Mouse (Mus musculus) embryonic facial prominence, embryonic 15.5 days (tissue): ENCODE measurements around the gene Sypl2. TPM values are rescaled to one million over a fixed set of nuclear protein-coding genes. Genes with fewer than 3 reads are reported as not detected.

ENCODE experiments used
- ATAC-seq: fragments of 200-750 bp; cut with Nextera tagmentation; 2 replicates; pipeline ENCODE4 v1.8.0; 2017; ENCODE audit warnings: low read depth, moderate TSS enrichment; ENCODE audit not compliant: insufficient number of reproducible peaks, low FRiP score, low TSS enrichment
- H3K27ac ChIP-seq: fragments of 300-500 bp; sonication (generic); replicated peaks from 2 replicates; pipeline ENCODE4 v1.5.1; 2015; ENCODE audit warnings: mild to moderate bottlenecking, inconsistent platforms
- H3K27me3 ChIP-seq: fragments of 300-500 bp; sonication (generic); 2 replicates; pipeline ENCODE4 v1.6.1; 2015; ENCODE audit warnings: inconsistent platforms
- H3K36me3 ChIP-seq: fragments of 300-500 bp; sonication (generic); 2 replicates; pipeline ENCODE4 v1.6.1; 2015; ENCODE audit warnings: mild to moderate bottlenecking, inconsistent platforms
- H3K4me1 ChIP-seq: fragments of 300-500 bp; sonication (generic); 2 replicates; pipeline ENCODE4 v1.6.1; 2015; ENCODE audit warnings: inconsistent platforms
- H3K4me2 ChIP-seq: fragments of 300-500 bp; sonication (generic); replicated peaks from 2 replicates; pipeline ENCODE4 v1.6.1; 2015; ENCODE audit warnings: mild to moderate bottlenecking, inconsistent platforms
- H3K4me3 ChIP-seq: fragments of 300-500 bp; sonication (generic); replicated peaks from 2 replicates; pipeline ENCODE4 v1.5.1; 2015; ENCODE audit warnings: mild to moderate bottlenecking, inconsistent platforms
- H3K9ac ChIP-seq: fragments of 300-500 bp; sonication (generic); 2 replicates; pipeline ENCODE4 v1.6.1; 2015; ENCODE audit warnings: inconsistent platforms
- H3K9me3 ChIP-seq: fragments of 300-500 bp; sonication (generic); replicated peaks from 2 replicates; pipeline ENCODE4 v1.6.1; 2016; ENCODE audit warnings: inconsistent platforms
- WGBS: fragments of 180-500 bp; shearing (Covaris S2); methylation state at CpG from one replicate; pipeline ENCODE4 v1.1.7; 2015; 5-methylcytosine and 5-hydroxymethylcytosine counted together
- polyA plus RNA-seq: library from polyadenylated mRNA; unstranded; fragments of >200 nt; fragmentation: Nextera tagmentation; extraction: Ambion mirVana; gene quantifications from 2 replicates; pipeline ENCODE4 v1.2.1, GENCODE M21; 2015

Gene Sypl2
- polyA plus RNA-seq, 1 experiment from 2014 or later: 2.7 TPM

DNA sequence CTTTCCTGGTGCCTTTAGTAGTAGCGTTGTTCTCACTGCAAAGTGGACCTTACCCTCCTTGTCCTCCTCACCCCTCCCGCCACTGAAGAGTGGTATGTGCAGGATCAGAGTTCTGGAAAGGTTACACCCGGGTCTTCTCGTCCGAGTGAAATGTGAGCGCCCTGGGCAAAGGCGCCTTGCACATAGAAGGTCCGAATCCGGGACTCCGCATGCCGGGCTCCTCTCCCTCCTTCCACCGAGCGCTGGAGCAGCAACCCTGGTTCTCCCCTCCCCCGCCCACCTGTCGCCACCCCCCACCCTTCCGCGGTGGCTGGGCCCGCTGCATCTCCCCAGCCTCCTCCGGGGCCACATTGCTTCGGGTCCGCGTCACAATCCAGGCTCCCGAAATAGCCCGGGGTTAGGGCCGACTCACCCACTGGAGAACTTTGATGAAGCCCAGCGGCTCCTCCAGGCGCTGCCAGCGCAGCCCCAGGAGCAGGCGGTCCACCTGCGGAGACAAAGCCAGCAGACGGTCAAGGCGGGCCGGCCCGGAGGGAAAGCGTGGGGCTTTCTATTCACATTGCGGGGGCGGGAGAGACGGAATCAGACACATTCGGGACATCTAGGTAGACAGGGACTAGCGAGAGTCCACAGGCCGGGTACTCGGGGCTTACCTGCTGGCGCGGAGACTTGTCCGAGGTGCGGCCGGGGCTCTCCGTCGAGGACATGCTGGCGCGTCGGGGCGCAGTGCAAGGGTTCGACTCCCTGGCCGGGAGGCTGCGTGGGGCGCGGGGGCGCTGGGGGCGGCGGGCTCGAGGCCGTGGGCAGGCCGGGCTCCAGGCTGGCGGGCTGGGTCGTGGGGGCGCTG, 514 bp downstream of the Sypl2 start:
- WGBS: 2% methylated on average over 63 of the region's 67 CpGs
- Histone ChIP-seq H3K36me3 (no peaks in the 10 kb centered on the region), H3K9me3 (no peaks in the 10 kb centered on the region), H3K4me3 (peak overlapping the region; percentile 52), H3K4me1 (peaks cover 18% of the 10 kb centered on the region), H3K4me2 (peak overlapping the region; percentile 78), H3K27me3 (peaks cover 45% of the 10 kb centered on the region), H3K9ac (peak overlapping the region; percentile 31; the same call in 1 of the 2 replicates), H3K27ac (no peak overlapping the region)
- peak; percentile 60; the same call in 1 of the 2 replicates for ATAC-seq

DNA sequence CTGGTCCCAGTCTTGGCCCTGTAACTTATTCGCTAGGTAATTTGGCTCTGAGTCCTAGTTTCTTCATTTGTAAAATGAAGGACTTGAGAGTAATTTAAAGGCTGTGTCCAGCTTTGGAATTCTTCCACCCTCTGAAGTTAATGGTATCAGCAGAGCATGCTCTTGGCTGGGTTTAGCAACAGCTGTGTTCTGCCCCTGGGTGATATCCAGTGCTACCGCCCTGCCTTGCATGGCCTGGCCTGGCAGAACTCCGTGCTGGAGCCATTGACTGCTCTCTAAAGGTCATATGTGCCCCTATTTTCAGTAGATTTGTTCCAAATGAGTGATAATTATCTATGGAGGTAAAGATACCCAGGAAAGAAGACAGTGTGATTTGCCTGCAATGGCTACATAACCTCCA, 5.8 kb downstream of the Sypl2 start:
- no peaks in the 10 kb centered on the region for H3K9me3 ChIP-seq
- H3K4me1 ChIP-seq: peaks cover under 1% of the 10 kb centered on the region; the same call in 1 of the 2 replicates

DNA sequence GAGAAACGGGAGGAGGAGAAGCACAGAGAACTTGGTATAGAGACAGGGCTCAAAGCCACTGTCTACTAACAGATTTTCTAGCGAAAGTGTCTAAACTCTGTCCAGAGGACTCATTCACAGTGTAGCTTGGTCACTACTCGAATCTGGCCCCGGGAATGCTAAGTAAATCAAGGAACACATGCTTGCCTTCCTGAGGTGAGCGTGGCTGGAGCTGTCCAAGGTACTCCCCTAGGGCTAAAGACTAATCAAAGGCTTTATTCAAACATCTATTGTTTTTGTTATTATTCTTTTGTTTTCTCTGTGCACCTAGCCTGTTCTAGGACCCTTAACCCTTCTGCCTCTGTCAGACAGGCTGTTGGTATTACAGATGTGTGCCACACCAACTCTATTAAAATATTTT, 11.7 kb downstream of the Sypl2 start:
- WGBS: 13% methylated on average over 5 of the region's 5 CpGs
- no peaks in the 10 kb centered on the region for H3K9me3 ChIP-seq
- H3K27ac ChIP-seq: no peak overlapping the region
- H3K27me3 ChIP-seq: no peaks in the 10 kb centered on the region
- ATAC-seq: no peak
- no peaks in the 10 kb centered on the region for H3K36me3 ChIP-seq
- H3K4me3 ChIP-seq: no peak overlapping the region
- peaks cover 3% of the 10 kb centered on the region; the same call in 1 of the 2 replicates for H3K4me1 ChIP-seq
- H3K4me2 ChIP-seq: no peak overlapping the region
- H3K9ac ChIP-seq: no peak overlapping the region

More for the DNA sequence above, 5.8 kb downstream of the Sypl2 start:
- WGBS: 79% methylated on average over 3 of the region's 3 CpGs
- Histone ChIP-seq H3K27ac (no peak overlapping the region), H3K4me3 (no peak overlapping the region), H3K9ac (no peak overlapping the region), H3K27me3 (peaks cover 30% of the 10 kb centered on the region), H3K36me3 (no peaks in the 10 kb centered on the region), H3K4me2 (no peak overlapping the region)
- ATAC-seq: no peak

DNA sequence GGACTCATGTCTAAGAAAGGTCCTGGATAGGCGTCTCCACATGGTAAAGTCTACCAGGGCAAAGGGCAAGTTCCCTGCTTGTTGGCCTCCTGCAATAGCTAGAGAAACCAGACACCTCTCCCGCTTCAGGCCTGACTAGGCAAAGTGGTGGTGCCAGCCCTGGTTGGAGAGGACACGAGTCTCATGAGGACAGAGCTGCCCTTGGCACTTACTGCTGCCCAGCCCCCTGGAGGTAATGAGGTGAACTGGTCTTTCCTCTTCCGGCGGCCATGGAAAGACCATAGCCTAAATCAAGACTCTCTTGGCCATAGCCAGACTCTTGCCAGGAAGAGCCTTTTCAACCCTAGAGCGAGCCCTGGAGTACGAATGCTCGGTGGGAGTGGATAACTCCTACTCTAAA, 14.0 kb downstream of the Sypl2 start:
- 73% methylated on average over 8 of the region's 8 CpGs for WGBS
- H3K9ac ChIP-seq: no peak overlapping the region
- H3K27ac ChIP-seq: no peak overlapping the region
- H3K27me3 ChIP-seq: no peaks in the 10 kb centered on the region
- no peak for ATAC-seq
- peaks cover 4% of the 10 kb centered on the region; the same call in 1 of the 2 replicates for H3K36me3 ChIP-seq
- H3K4me3 ChIP-seq: no peak overlapping the region
- H3K4me1 ChIP-seq: peaks cover 25% of the 10 kb centered on the region
- no peaks in the 10 kb centered on the region for H3K9me3 ChIP-seq
- H3K4me2 ChIP-seq: no peak overlapping the region

DNA sequence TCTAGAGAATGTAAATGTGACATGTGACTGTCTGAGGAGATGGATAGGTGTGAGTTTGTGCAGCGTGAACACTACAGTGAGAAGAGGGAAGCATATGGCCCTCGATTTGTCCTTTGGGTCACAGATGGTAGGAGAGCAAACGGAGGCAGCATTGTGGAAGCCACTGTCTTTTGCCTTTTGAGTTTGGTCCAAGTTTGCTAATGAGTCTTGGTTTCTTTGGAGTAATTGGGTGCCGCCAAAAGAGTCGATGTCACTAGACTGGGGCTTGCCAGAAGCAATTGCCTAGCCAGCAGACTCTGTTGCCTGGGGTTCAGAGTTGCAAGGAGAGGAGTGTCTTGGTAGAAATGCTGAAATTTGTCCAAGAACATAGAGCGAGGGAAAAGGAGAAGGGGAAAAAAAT, 14.6 kb downstream of the Sypl2 start:
- no peak overlapping the region for H3K4me2 ChIP-seq
- ATAC-seq: no peak

DNA sequence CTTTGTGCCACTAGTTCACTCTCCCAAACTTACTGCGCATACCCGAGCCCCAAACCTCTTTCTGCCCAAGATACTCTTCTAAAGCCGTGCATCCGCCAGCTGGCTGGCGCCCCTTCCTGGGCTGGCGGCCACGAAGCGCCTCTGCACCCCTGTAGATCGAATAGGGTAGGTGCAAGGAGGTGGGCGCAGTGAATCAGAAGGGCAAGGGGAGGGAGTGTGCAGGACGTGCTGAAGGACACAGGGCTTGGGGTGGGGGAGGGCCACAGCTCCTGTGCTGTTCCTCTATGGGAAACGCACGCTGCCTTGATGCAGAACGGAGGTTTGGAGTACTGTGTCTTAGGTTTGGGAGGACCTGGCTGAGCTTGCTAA, 15.7 kb downstream of the Sypl2 start, which contains the start of gene Atxn7l2:
Atxn7l2 (minus strand) TSS at position 164 of the 369 bp plus-strand sequence.
- WGBS: under 1% methylated on average over 14 of the region's 14 CpGs
- Histone ChIP-seq H3K4me3 (peak within 1 kb of the TSS; percentile 62), H3K27ac (peak within 1 kb of the TSS; percentile 93), H3K9ac (peak within 1 kb of the TSS; percentile 58), H3K27me3 (no peaks in the 10 kb centered on the region), H3K4me1 (peaks cover 35% of the 10 kb centered on the region), H3K9me3 (no peaks in the 10 kb centered on the region), H3K36me3 (peaks cover 17% of the 10 kb centered on the region), H3K4me2 (peak within 1 kb of the TSS; percentile 85)
- ATAC-seq: peak; percentile 70

More for the DNA sequence above, 14.6 kb downstream of the Sypl2 start:
- no peak overlapping the region for H3K4me3 ChIP-seq
- WGBS: 83% methylated on average over 6 of the region's 6 CpGs
- H3K9me3 ChIP-seq: no peaks in the 10 kb centered on the region
- H3K36me3 ChIP-seq: peaks cover 6% of the 10 kb centered on the region; the same call in 1 of the 2 replicates
- H3K27ac ChIP-seq: no peak overlapping the region
- no peaks in the 10 kb centered on the region for H3K27me3 ChIP-seq
- H3K4me1 ChIP-seq: peaks cover 30% of the 10 kb centered on the region
- H3K9ac ChIP-seq: no peak overlapping the region

DNA sequence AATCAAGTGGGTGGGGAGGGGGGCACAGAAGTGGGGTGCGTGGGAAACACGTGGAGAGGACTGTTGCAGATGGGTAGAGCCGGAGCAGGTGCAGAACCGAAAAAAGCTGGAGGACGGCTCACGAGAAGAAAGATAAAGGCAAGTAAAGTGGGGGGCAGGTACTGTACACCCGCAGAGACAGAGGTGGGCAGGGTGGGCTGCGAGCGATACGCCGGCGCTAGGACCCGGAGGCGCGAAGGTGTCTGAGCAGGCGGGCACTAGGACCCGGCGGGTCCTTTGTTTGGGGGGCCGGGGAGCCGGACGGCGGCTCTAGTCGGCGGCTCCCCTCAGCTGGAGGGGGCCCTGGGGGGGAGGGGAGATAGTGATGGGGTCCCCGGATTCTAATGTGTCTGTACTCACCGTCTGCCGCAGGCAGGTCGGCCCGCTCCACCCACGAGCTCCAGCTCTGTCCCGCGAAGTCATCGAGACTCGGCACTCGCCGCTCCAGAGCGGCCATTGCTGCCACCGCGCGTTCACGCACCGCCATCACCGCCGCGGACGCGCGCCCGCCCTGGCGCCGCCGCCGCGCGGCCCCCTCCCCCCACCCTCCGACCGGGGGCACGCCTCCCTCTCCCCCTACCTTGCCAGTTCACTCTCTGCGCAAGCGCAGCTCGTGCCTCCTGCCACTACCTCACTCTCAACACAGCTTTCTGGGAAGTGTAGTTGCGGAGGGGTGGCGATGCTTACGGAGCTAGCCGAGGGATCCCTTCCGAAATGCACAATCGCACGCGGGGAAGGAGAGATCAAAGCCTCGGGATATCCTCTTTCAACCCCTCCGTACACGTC, 16.3 kb downstream of the Sypl2 start:
- no peaks in the 10 kb centered on the region for H3K27me3 ChIP-seq
- H3K36me3 ChIP-seq: peaks cover 23% of the 10 kb centered on the region
- peaks cover 36% of the 10 kb centered on the region for H3K4me1 ChIP-seq
- peak overlapping the region; percentile 85 for H3K4me2 ChIP-seq
- ATAC-seq: peak; percentile 95
- peak overlapping the region; percentile 93 for H3K27ac ChIP-seq
- H3K9ac ChIP-seq: peak overlapping the region; percentile 58
- H3K9me3 ChIP-seq: no peaks in the 10 kb centered on the region
- peak overlapping the region; percentile 62 for H3K4me3 ChIP-seq
- under 1% methylated on average over 69 of the region's 72 CpGs for WGBS

DNA sequence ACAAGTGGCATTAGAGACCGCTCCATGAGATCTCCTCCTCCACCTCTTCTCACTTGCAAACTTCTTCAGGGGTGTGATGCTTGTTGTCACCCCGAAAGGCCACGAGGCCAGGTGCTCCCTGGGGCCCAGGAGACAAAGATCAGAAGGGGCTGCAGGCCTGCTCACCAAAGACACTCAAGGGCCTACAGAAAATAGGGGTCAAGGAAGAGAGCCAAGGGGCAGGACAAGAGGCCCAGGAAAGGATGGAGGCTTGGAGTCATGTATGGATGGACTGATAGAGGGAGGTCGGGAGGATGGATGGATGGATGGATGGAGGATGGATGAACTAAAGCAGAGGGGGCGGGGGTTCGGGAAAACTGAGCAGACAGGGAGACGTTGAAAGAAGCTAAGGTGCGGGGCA, 16.9 kb downstream of the Sypl2 start:
- H3K4me1 ChIP-seq: peaks cover 38% of the 10 kb centered on the region
- peaks cover 29% of the 10 kb centered on the region for H3K36me3 ChIP-seq
- ATAC-seq: no peak
- peak overlapping the region; percentile 93; the same call in 1 of the 2 replicates for H3K27ac ChIP-seq
- H3K9me3 ChIP-seq: no peaks in the 10 kb centered on the region
- peak overlapping the region; percentile 82 for H3K4me2 ChIP-seq
- H3K4me3 ChIP-seq: peak overlapping the region; percentile 62
- no peaks in the 10 kb centered on the region for H3K27me3 ChIP-seq
- WGBS: 6% methylated on average over 8 of the region's 8 CpGs
- H3K9ac ChIP-seq: peak overlapping the region; percentile 58

DNA sequence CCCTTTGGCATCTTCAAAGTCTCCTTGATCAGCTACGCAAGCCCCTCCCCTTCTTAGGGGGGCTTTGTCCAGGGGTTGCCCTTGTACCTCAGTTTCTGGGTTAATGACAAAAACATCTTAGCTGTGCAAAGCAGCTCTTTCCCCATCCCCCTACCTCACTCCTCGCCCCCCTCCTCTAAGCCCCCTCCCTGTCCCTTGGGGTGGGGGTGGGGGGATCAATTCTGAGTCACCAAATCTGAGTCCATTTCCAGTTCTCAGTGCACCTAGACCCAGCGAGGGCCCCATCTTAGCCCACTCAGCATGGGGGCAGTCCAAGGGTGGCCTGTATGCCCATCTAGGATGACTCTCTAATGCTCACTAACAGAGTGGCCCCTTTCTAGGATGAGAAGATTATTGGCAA, 17.4 kb downstream of the Sypl2 start:
- Histone ChIP-seq H3K4me1 (peaks cover 38% of the 10 kb centered on the region), H3K27ac (no peak overlapping the region), H3K4me3 (peak overlapping the region; percentile 62), H3K27me3 (no peaks in the 10 kb centered on the region), H3K9ac (0 out of 2 replicates have a peak overlapping the region, but pooled peaks have one; percentile 58), H3K36me3 (peaks cover 35% of the 10 kb centered on the region), H3K9me3 (no peaks in the 10 kb centered on the region), H3K4me2 (peak overlapping the region; percentile 82)
- ATAC-seq: no peak
- 52% methylated on average over 3 of the region's 3 CpGs for WGBS

DNA sequence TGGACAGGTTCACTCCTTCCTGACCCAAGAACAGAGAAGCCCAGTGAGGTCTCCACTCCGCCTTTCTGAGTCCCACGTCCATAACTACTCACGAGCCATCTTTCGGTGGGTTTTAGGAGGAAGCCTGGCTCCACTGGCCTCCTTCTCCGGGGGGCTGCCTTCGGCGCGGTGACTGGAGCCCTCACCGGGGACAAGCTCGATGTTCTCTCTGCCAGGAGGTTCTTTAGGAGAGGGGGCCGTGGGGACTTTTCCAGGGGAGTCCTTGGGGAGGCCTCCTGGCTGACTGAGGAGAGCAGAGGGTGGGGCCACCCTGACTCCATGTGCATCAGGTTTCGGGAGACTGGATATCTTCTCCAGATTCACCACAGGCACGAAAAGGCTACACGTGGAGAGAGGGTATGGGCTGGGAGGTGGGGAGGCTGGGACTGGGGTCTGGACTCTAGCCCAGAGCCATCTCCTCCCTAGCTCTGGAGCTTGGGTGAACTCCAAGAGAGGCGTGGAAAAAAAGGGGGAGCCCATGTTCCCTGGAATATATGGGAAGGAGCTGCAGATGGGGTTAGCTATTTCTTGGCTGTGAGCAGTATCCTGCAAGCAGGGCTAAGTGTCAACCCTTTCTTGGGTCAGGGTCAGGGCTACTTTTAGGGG, 19.6 kb downstream of the Sypl2 start:
- H3K4me2 ChIP-seq: peak overlapping the region; percentile 17; the same call in 1 of the 2 replicates
- H3K9me3 ChIP-seq: no peaks in the 10 kb centered on the region
- peaks cover 39% of the 10 kb centered on the region for H3K4me1 ChIP-seq
- H3K36me3 ChIP-seq: peaks cover 52% of the 10 kb centered on the region
- no peaks in the 10 kb centered on the region for H3K27me3 ChIP-seq
- H3K4me3 ChIP-seq: 0 out of 2 replicates have a peak overlapping the region, but pooled peaks have one; percentile 8
- ATAC-seq: peak; percentile 26; the same call in 1 of the 2 replicates
- 51% methylated on average over 15 of the region's 15 CpGs for WGBS
- H3K27ac ChIP-seq: peak overlapping the region; percentile 75
- H3K9ac ChIP-seq: no peak overlapping the region
